Mouse (Mus musculus) heart, embryonic 10.5 days (tissue): ENCODE data around the gene Lamc2. TPM values are rescaled to one million over a fixed set of nuclear protein-coding genes. Genes with fewer than 3 reads are reported as not detected.

ENCODE experiments used
- DNase-seq: peaks from one replicate; pipeline ENCODE4 v3.0.0-alpha.2; 2017; ENCODE audit warnings: low spot score
- H3K27ac ChIP-seq: fragments of 300-500 bp; sonication (generic); 2 replicates; pipeline ENCODE4 v1.5.1; 2016; ENCODE audit warnings: mild to moderate bottlenecking
- H3K27me3 ChIP-seq: fragments of 300-500 bp; sonication (generic); 2 replicates; pipeline ENCODE4 v1.6.1; 2016; ENCODE audit warnings: mild to moderate bottlenecking; ENCODE audit not compliant: poor library complexity, insufficient read depth, severe bottlenecking
- H3K36me3 ChIP-seq: fragments of 300-500 bp; sonication (generic); 2 replicates; pipeline ENCODE4 v1.6.1; 2016; ENCODE audit warnings: mild to moderate bottlenecking, moderate library complexity
- H3K4me1 ChIP-seq: fragments of 300-500 bp; sonication (generic); 2 replicates; pipeline ENCODE4 v1.6.1; 2016; ENCODE audit warnings: mild to moderate bottlenecking
- H3K4me3 ChIP-seq: fragments of 300-500 bp; sonication (generic); 2 replicates; pipeline ENCODE4 v1.5.1; 2016; ENCODE audit warnings: mild to moderate bottlenecking, moderate library complexity
- H3K9me3 ChIP-seq: fragments of 300-500 bp; sonication (generic); 2 replicates; pipeline ENCODE4 v1.6.1; 2016; ENCODE audit warnings: mild to moderate bottlenecking, moderate library complexity
- WGBS: fragments of 180-500 bp; shearing (Covaris S2); methylation state at CpG from one replicate; pipeline ENCODE4 v1.1.7; 2016; 5-methylcytosine and 5-hydroxymethylcytosine counted together
- polyA plus RNA-seq: library from polyadenylated mRNA; unstranded; fragments of >200 nt; fragmentation: Nextera tagmentation; extraction: Ambion mirVana; gene quantifications from 2 replicates; pipeline ENCODE4 v1.2.1, GENCODE M21; 2016

Lamc2 gene
- polyA plus RNA-seq, 1 experiment from 2014 or later = 4.9 TPM

DNA sequence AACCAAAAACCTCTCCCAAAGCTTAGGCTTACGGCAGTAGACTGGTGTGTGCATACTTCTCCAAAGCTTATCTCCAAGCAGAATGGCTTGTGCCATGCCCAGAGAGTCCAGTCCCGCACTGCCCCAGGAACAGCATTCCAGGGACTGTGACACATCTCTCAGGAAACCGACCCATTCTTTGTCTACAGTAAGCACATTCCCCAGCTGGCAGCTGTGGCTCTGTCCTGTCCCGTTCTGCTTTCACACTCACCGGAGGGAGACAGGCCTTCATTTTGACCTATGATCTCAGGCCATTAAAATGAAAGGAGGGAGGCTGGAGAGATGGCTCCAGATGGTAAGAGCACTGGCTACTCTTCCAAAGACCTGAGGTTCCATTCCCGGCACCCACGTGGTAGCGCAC is 15.9 kb upstream of the Lamc2 start:
- no peaks in the 10 kb centered on the region for H3K36me3 ChIP-seq
- no peaks in the 10 kb centered on the region for H3K27me3 ChIP-seq
- peak overlapping the region; percentile 38; the same call in 1 of the 2 replicates for H3K27ac ChIP-seq
- no peaks in the 10 kb centered on the region for H3K9me3 ChIP-seq
- peaks cover 31% of the 10 kb centered on the region for H3K4me1 ChIP-seq
- WGBS = 40% methylated on average over 8 of the region's 8 CpGs
- no peak overlapping the region for H3K4me3 ChIP-seq
- no peak for DNase-seq

DNA sequence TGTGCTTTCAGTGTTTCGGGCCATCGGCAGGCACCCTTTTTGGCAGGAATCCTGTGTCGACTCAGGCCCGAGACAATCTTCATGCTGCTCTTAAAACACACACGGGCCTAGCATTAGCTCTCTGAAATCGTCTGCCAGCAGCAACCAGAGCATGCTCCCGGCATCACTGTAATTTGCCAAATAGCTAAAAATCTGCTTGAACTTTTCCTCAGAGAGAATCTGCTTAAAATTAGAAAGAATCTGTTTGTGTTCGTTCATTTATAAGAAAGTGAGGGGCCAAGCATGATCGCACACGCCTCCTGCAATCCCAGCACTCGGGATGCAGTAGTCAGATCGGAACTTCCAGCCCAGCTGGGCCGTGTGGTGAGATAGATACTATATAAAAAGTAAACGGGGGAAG is 15.2 kb upstream of the Lamc2 start:
- DNase-seq = no peak
- WGBS = 59% methylated on average over 14 of the region's 14 CpGs
- Histone ChIP-seq H3K27me3 (no peaks in the 10 kb centered on the region), H3K4me1 (peaks cover 31% of the 10 kb centered on the region), H3K9me3 (no peaks in the 10 kb centered on the region), H3K4me3 (no peak overlapping the region), H3K36me3 (no peaks in the 10 kb centered on the region), H3K27ac (peak overlapping the region; percentile 16; the same call in 1 of the 2 replicates)

GRCm38 (mm10) chr1:153197316-153197850 is 11.1 kb upstream of the Lamc2 start:
- Histone ChIP-seq H3K36me3 (no peaks in the 10 kb centered on the region), H3K4me3 (no peak overlapping the region), H3K27ac (no peak overlapping the region), H3K4me1 (peaks cover 35% of the 10 kb centered on the region), H3K9me3 (no peaks in the 10 kb centered on the region), H3K27me3 (no peaks in the 10 kb centered on the region)
- no peak for DNase-seq
- WGBS = 82% methylated on average over 3 of the region's 3 CpGs

GRCm38 (mm10) chr1:153192945-153193344 is 6.7 kb upstream of the Lamc2 start:
- Histone ChIP-seq H3K9me3 (no peaks in the 10 kb centered on the region), H3K36me3 (no peaks in the 10 kb centered on the region), H3K4me3 (no peak overlapping the region), H3K27ac (no peak overlapping the region), H3K4me1 (peaks cover 26% of the 10 kb centered on the region; the same call in 1 of the 2 replicates), H3K27me3 (no peaks in the 10 kb centered on the region)
- DNase-seq = no peak
- WGBS = 89% methylated on average over 6 of the region's 6 CpGs

DNA sequence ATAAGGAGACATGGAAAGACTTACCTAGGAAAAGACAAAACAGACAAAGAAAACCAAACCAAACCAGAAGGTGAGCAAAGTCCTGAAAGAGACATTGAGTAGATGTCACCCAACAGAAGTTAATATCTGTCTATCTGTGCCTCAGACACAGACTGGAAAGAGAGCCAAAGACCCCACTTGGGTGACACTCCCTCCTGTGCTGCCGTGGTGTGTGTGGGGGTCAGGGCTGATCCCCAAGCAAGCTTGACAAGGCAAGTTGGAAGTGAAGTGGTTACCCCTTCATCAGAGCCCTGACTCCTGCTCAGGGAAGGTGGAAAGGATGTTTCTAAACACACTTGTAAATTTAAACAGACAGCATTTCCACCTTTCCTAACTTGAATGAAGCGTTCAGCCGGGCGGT is 6.1 kb upstream of the Lamc2 start:
- H3K27me3 ChIP-seq = no peaks in the 10 kb centered on the region
- peaks cover 26% of the 10 kb centered on the region; the same call in 1 of the 2 replicates for H3K4me1 ChIP-seq
- peak overlapping the region; percentile 82 for H3K27ac ChIP-seq
- no peak overlapping the region for H3K4me3 ChIP-seq
- no peaks in the 10 kb centered on the region for H3K36me3 ChIP-seq
- WGBS = 87% methylated on average over 4 of the region's 4 CpGs
- no peak for DNase-seq
- no peaks in the 10 kb centered on the region for H3K9me3 ChIP-seq

DNA sequence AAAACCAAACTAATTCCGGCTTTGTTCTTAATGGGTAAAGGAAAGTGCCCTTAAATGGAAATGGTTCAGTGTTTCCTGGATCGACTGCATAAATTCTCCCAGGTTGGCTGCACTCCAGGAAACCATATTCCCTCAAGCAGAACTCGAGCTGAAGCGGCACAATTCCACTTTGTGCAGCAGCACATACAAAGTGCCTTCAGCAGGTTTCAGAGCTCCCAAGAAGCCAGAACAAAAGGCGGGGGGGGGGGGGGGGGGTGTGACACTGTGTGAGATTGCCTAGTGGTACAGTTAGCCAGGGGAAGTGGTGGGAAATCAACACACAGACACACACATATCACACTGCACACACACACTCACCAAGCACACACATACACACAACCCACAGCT is 5.7 kb upstream of the Lamc2 start:
- Histone ChIP-seq H3K4me1 (peaks cover 30% of the 10 kb centered on the region; the same call in 1 of the 2 replicates), H3K36me3 (no peaks in the 10 kb centered on the region), H3K27me3 (no peaks in the 10 kb centered on the region), H3K4me3 (0 out of 2 replicates have a peak overlapping the region, but pooled peaks have one; percentile 29), H3K9me3 (no peaks in the 10 kb centered on the region), H3K27ac (peak overlapping the region; percentile 82)
- WGBS = 19% methylated on average over 4 of the region's 5 CpGs
- DNase-seq = no peak

- Histone ChIP-seq H3K4me3 (no peak overlapping the region), H3K27me3 (peaks cover 4% of the 10 kb centered on the region), H3K4me1 (peaks cover 36% of the 10 kb centered on the region; the same call in 1 of the 2 replicates), H3K27ac (peak overlapping the region; percentile 82), H3K9me3 (no peaks in the 10 kb centered on the region), H3K36me3 (no peaks in the 10 kb centered on the region)
- 60% methylated on average over 15 of the region's 15 CpGs for WGBS
- peak; percentile 73 for DNase-seq
Measured at GRCm38 (mm10) chr1:153191237-153191942, 5.1 kb upstream of the Lamc2 start.

DNA sequence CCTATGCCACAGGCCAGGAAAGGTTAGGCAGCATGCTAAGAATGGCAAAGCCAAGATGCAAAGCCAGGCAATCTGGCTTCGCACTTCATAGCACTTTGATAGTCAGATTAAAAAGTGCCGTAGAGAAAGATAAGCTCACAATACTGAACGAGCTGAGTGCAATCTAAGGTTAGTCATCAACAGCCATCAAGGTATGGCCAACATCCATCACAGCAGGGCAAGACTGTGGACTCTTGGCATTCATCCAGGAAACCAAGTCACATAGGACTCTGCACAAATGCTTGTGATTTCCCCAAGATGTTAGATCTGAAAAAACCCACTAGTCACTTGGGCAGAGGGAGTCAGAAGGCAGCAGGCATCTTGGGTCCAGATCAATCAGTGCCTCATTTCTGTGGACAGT is 1.8 kb upstream of the Lamc2 start:
- Histone ChIP-seq H3K9me3 (no peaks in the 10 kb centered on the region), H3K27ac (no peak overlapping the region), H3K4me3 (no peak overlapping the region), H3K27me3 (peaks cover 30% of the 10 kb centered on the region), H3K36me3 (no peaks in the 10 kb centered on the region), H3K4me1 (peaks cover 39% of the 10 kb centered on the region)
- no peak for DNase-seq
- WGBS = 62% methylated on average over 3 of the region's 3 CpGs

GRCm38 (mm10) chr1:153180586-153181289 is 5.5 kb downstream of the Lamc2 start:
- WGBS = 60% methylated on average over 9 of the region's 9 CpGs
- H3K4me1 ChIP-seq = peaks cover 5% of the 10 kb centered on the region
- H3K27ac ChIP-seq = no peak overlapping the region
- no peak overlapping the region for H3K4me3 ChIP-seq
- H3K9me3 ChIP-seq = no peaks in the 10 kb centered on the region
- no peak for DNase-seq
- peaks cover 19% of the 10 kb centered on the region for H3K27me3 ChIP-seq
- no peaks in the 10 kb centered on the region for H3K36me3 ChIP-seq

DNA sequence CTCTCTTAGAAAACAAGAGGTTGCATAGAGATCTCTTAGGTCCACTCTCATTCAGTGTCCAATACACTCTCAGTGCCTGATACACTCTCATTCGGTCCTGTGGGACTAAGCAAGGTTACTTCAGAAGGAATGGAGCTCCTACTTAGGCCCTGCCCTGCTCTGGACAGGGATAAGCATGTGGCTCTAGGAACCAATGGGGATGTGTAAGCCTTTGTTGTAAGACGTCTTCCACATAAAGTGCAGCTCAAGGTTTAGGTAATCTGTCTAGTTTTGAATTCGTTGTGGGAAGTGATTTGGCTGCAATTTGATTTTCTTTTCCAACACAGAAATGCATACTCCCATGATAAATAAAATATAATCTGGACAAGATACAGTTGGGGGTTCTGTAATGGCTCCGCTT is 6.1 kb downstream of the Lamc2 start:
- 77% methylated on average over 4 of the region's 4 CpGs for WGBS
- no peaks in the 10 kb centered on the region for H3K36me3 ChIP-seq
- no peaks in the 10 kb centered on the region for H3K9me3 ChIP-seq
- DNase-seq = no peak
- H3K27me3 ChIP-seq = peaks cover 13% of the 10 kb centered on the region; the same call in 1 of the 2 replicates
- H3K4me3 ChIP-seq = no peak overlapping the region
- no peak overlapping the region for H3K27ac ChIP-seq
- 0 out of 2 replicates have a peak, but pooled peaks cover 3% of the 10 kb centered on the region for H3K4me1 ChIP-seq

GRCm38 (mm10) chr1:153174801-153175200 is 11.4 kb downstream of the Lamc2 start:
- no peaks in the 10 kb centered on the region for H3K36me3 ChIP-seq
- peak overlapping the region; percentile 10; the same call in 1 of the 2 replicates for H3K27ac ChIP-seq
- no peak for DNase-seq
- 41% methylated on average over 12 of the region's 12 CpGs for WGBS
- H3K27me3 ChIP-seq = no peaks in the 10 kb centered on the region
- H3K4me3 ChIP-seq = no peak overlapping the region
- H3K9me3 ChIP-seq = no peaks in the 10 kb centered on the region
- peaks cover 29% of the 10 kb centered on the region for H3K4me1 ChIP-seq

DNA sequence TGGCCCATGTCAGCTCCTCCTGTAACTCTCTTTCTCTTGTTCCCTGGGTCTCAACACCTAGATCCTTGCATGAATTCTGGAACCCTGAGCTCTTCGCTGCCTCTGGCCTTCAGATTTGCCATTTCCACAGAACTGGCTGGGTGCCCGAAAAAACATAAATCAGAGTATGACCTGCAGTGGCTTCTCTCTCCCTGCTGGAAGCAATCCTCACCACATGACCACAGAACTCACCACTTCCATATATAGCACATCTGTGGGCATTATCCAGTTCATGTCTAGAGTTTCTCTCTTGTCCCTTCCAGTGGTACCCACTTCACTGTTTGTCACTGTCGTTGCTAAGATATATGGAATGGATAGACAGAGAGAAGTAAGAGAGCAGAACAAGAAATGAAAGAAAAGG is 13.0 kb downstream of the Lamc2 start:
- Histone ChIP-seq H3K4me3 (no peak overlapping the region), H3K9me3 (no peaks in the 10 kb centered on the region), H3K27me3 (no peaks in the 10 kb centered on the region), H3K36me3 (no peaks in the 10 kb centered on the region), H3K4me1 (peaks cover 29% of the 10 kb centered on the region), H3K27ac (peak overlapping the region; percentile 82)
- DNase-seq = no peak
- 48% methylated on average over 3 of the region's 3 CpGs for WGBS

DNA sequence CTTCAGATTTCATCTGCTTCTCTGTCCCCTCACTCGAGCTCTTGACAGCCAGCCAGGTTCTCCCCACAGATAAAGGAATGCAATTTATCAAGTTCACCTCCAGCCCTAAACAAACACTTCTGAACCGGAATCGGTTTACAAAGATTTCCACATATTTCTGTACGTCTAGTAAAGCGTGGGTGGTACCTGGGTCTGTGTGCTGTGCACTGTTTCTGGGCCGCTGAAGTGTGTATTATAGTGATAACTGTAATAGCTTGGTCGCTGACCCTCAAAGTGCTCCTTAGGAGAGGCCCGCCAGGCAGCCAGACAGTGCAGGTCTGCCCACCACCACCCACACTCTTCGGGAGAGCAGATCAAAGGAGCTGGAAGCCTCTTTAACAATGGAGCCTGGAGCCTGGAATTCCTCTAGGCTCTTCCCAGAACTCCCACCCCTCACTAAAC is 13.9 kb downstream of the Lamc2 start:
- no peaks in the 10 kb centered on the region for H3K9me3 ChIP-seq
- no peaks in the 10 kb centered on the region for H3K36me3 ChIP-seq
- DNase-seq = no peak
- H3K27me3 ChIP-seq = no peaks in the 10 kb centered on the region
- WGBS = 7% methylated on average over 9 of the region's 9 CpGs
- no peak overlapping the region for H3K4me3 ChIP-seq
- H3K27ac ChIP-seq = peak overlapping the region; percentile 82
- H3K4me1 ChIP-seq = peaks cover 29% of the 10 kb centered on the region
